Mouse (Mus musculus) mesoderm, embryonic 11.5 days (tissue): ENCODE results near the gene Zbtb38.

ENCODE experiments used
- DNase-seq: peaks from one replicate; pipeline ENCODE4 v3.0.0-alpha.2; 2012; ENCODE audit warnings: low read depth, low spot score

The Zbtb38 gene

GRCm38 (mm10) chr9:96715171-96715570, 37.5 kb downstream of the Zbtb38 start:
- DNase-seq = no peak

GRCm38 (mm10) chr9:96713472-96714390, 38.9 kb downstream of the Zbtb38 start:
- DNase-seq = no peak

GRCm38 (mm10) chr9:96712758-96713471, 39.7 kb downstream of the Zbtb38 start:
- no peak for DNase-seq

- DNase-seq = no peak
Measured at GRCm38 (mm10) chr9:96712045-96712444, 40.6 kb downstream of the Zbtb38 start.

- DNase-seq = no peak
Measured at GRCm38 (mm10) chr9:96710241-96710946, 42.2 kb downstream of the Zbtb38 start.

GRCm38 (mm10) chr9:96708905-96709304, 43.7 kb downstream of the Zbtb38 start:
- no peak for DNase-seq

- no peak for DNase-seq
Measured at GRCm38 (mm10) chr9:96707964-96708363, 44.7 kb downstream of the Zbtb38 start.

GRCm38 (mm10) chr9:96705576-96706285, 46.9 kb downstream of the Zbtb38 start:
- DNase-seq = peak; percentile 74

- no peak for DNase-seq
Measured at GRCm38 (mm10) chr9:96704935-96705334, 47.7 kb downstream of the Zbtb38 start.

- DNase-seq = no peak
Measured at GRCm38 (mm10) chr9:96701891-96702290, 50.7 kb downstream of the Zbtb38 start.

- no peak for DNase-seq
Measured at GRCm38 (mm10) chr9:96699276-96700035, 53.2 kb downstream of the Zbtb38 start.

- DNase-seq = no peak
Measured at GRCm38 (mm10) chr9:96696788-96697492, 55.7 kb downstream of the Zbtb38 start.

- DNase-seq = no peak
Measured at GRCm38 (mm10) chr9:96696141-96696561, 56.5 kb downstream of the Zbtb38 start.

- no peak for DNase-seq
Measured at GRCm38 (mm10) chr9:96690461-96690863, 62.2 kb downstream of the Zbtb38 start.

GRCm38 (mm10) chr9:96689076-96689475, 63.6 kb downstream of the Zbtb38 start:
- DNase-seq = no peak

- DNase-seq = no peak
Measured at GRCm38 (mm10) chr9:96688194-96688875, 64.3 kb downstream of the Zbtb38 start.

- DNase-seq = no peak
Measured at GRCm38 (mm10) chr9:96687591-96688186, 64.9 kb downstream of the Zbtb38 start.

GRCm38 (mm10) chr9:96685600-96686084, 67.0 kb downstream of the Zbtb38 start:
- no peak for DNase-seq
